Mouse (Mus musculus): ENCODE measurements around the gene Gm8126. TPM values are rescaled to one million over a fixed set of nuclear protein-coding genes. Genes with fewer than 3 reads are reported as not detected.
"Not testable (repeated sequence)": the region's sequence is repeated elsewhere in the genome, so short reads cannot be mapped to it uniquely, and the experiment has no call there.

Gene Gm8126
- total RNA-seq (2015): not detected in 2 replicates
- not detected in 2 replicates for total RNA-seq (2017)

DNA sequence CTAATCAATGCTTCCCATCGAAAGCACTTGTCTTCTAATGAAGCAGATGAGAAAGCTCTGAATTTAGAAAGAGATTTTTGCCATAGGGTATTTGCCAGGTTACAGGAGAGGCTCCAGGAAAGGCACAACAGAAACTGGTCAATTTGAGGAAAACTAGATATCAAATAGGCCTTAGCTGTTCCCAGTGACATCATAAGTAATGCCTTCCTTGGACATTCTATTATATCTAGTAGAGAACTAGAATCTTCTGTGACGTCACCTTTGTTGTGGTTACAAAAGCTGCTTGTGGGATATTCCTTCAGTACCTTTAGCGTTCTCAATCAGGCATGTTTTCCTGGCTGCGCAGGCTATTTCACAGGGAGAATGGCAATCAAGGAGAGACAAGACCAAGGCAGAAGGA lies at the start of gene Gm8126:
Gene Gm8126, plus strand, starts transcription at position 301 of the 400 bp plus-strand sequence.
- ATAC-seq (ENCODE audit: poor library complexity, severe bottlenecking): not testable (repeated sequence)

DNA sequence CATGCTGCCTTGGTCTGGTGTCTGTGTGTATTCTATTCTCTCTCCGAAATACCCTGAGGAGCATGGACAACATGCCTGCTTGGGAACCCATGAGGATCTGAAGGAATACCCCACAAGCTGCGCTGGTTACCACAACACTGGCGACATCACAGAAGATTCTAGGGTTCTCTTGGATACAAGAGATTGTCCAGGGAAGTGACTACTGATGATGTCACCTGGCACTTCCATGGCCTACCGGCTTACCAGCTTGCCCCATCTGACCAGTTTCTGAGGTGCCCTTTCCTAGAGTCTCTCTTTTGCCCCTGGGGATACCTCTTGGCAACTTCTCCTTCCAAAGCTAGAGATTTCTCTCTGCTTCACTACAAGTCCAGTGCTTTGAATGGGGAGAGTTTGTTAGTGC lies 23.2 kb upstream of the Gm8126 start, which contains the start of gene Gm8122:
Gene Gm8122, minus strand, starts transcription at position 101 of the 400 bp plus-strand sequence.
- not testable (repeated sequence) for ATAC-seq (ENCODE audit: poor library complexity, severe bottlenecking)

DNA sequence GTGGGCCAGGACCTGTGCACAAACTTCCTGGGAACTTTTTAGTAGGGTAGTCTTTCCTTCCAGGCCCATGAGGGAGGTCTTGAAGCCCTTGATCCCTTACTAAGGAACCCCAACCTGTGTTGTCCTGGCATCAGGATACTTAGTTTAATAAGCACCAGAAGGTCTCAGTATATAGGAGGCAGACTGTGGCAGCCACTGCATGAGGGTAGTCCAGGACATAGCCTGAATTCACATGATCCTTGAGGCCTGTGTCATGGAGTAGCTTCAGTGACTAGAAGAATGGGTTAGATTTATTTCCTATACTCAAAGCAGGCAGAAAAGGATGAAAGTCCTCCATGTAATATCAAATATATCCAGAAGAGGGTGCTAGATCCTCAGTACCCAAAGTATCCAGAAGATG lies 20.7 kb upstream of the Gm8126 start:
- ATAC-seq (ENCODE audit: poor library complexity, severe bottlenecking): not testable (repeated sequence)

GRCm38 (mm10) chr14:43249611-43250170 lies 8.8 kb upstream of the Gm8126 start:
- not testable (repeated sequence) for ATAC-seq (ENCODE audit: poor library complexity, severe bottlenecking)

DNA sequence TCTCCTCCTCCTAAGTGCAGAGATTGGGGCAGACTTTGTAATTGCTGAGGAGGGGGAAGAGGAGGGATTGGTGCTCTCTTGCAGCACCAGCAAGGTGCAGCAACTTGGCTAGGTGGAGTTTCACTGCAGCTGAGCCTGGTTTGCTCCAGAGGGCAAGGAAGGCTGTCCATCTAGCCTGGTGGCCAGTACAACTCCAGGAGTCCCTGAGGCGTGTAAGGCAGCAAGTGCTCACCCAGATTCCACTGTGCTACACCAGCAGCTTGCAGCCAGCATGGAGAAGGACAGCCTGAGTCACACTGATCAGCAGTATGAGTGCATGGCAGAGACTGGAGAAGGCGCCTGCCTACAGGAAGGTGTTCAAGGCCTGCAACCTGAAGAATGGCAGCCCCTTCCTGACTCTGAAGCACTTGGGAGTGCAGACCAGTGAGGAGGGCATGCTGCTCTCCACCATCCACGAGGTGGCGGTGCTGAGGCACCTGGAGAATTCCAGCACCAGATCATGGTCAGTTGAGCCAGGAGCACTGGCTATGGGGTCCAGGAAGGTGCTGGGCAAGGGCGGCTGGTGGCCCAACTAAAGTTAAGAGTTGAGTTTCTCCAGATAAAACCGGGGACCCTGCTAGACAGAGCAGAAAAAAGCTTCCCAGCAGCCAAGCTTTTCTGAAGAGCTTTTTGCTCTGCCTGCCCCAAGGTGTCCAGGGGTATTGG lies 7.7 kb upstream of the Gm8126 start:
- not testable (repeated sequence) for ATAC-seq (ENCODE audit: poor library complexity, severe bottlenecking)

DNA sequence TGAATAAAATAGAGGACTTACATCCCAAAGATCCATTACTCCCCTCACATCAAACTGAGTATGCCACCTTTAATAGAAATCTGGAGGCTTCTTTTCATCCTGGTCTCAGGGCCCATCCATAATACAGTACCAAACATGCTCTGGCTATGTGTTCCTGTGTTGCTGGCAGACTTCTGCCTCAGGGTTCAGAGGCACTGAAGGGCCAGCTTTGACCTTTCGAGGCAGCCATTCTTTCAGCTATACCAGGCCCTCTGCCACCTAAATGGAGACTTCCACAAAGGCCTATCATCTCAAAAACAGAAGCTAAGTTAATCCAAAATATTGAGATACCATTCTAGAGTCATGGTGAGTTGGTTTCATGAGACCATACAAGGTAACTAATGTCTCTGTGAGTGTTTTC lies 1.9 kb upstream of the Gm8126 start:
- not testable (repeated sequence) for ATAC-seq (ENCODE audit: poor library complexity, severe bottlenecking)

DNA sequence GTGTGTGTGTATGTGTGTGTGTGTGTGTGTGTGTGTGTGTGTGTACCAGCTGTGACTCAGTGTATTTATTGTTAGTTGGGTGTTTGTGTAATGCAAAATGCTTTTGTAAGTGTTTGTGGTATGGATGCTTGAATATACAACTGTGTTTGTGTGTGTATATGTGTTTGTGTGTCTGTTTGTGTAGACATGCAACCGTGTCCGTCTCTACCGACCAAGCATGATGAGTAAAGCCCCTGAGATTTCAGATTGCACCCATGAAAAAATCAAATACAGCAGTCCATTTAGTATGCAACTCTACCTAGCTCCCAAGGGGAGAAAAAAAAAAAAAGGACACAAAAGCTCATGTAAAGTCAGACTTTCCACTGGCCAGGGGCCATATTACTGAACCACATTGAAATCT lies 5.0 kb downstream of the Gm8126 start:
- ATAC-seq (ENCODE audit: poor library complexity, severe bottlenecking): not testable (repeated sequence)

DNA sequence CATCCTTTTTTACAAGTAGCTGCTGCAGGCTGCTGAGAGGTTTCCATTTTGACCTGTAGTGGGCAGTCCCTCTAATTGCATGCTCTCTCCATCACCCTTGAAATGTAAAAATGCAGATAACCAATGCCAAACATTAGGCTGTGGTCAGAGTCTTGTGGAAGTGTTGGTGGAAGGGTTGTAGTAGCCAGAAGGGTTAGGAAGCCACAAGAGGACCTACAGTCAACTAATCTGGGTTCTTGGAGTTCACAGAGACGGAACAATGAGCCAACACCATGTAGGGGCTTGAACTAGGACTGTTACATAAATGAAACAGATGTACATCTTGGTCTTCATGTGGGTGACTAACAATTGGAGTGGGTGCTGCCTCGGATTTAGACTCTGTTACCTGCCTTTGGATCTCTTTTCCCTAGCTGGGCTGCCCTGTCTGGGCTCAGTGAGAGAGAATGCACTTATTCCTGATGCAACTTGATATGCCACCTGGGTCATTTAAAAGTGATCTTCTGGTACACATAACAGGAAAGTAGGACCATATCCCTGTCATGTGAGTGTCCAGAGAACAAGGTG lies 10.2 kb downstream of the Gm8126 start:
- not testable (repeated sequence) for ATAC-seq (ENCODE audit: poor library complexity, severe bottlenecking)

DNA sequence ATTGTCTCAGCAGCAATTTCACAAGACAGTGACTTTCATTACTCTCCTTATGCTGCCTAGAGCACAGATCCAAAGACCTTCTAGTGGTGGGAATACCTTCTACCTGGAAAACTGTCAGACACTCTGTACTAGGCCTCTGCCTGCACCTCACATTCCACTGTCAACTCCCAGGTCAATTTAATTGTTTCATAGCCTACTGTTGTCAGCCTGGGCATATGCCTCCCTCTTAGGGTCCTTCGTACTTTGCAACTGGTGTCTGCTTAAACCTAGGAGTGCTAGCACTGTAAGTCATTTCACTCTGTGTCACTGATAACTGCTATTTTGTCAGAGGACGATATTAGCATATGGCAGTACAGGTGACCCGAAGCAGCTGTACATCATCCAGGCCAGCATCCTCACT lies 10.8 kb downstream of the Gm8126 start:
- ATAC-seq (ENCODE audit: poor library complexity, severe bottlenecking): not testable (repeated sequence)

- ATAC-seq (ENCODE audit: poor library complexity, severe bottlenecking): not testable (repeated sequence)
These were observed 14.7 kb downstream of the Gm8126 start for GRCm38 (mm10) chr14:43273161-43273560.

DNA sequence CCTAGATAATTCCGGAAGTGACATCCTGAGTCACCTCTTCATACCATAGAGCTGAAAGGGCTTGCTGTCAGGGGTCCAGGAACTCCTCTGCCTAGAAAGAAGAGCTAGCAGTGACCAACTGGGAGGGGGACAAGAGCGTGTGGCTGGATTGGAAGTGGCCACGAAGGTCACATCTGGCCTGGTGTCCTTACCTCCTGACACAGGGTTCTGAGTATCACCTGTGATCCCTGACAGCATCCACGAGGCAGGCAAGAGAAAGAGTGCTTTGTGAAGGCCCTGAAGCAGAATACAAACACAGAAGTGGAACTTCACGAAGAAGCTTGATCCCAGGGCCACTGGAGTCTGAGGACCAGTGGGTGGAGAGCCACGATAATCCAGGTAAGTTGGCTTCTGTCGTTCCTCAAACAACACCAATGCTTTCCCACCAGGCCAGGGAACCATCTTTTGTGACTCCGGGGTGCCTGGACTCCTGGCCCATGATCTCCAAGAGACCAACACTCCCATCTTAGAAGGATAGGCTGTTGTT lies 16.6 kb downstream of the Gm8126 start, which contains the start of gene Gm9732:
Gene Gm9732, plus strand, starts transcription at position 51 of the 526 bp plus-strand sequence.
- ATAC-seq (ENCODE audit: poor library complexity, severe bottlenecking): not testable (repeated sequence)

GRCm38 (mm10) chr14:43275752-43276151 lies 17.3 kb downstream of the Gm8126 start:
- ATAC-seq (ENCODE audit: poor library complexity, severe bottlenecking): not testable (repeated sequence)

DNA sequence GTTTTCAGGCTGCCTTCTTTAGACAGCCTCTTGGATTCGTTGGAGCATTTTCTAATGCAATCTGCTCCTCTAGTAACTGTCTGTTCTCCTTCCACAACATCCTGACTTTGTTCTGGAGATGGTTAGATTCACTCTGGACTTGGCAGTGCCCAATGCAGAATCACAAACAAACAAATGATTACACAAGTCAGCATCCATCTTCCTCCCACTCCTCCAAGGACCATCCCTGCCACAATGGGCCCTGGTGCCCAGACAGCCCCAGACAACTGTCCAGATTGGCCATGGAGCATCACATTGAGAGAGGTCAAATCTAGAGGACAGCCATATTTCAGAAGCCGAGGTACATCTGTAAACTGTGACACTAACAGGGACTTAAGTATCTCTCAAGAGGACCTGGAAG lies 19.0 kb downstream of the Gm8126 start:
- not testable (repeated sequence) for ATAC-seq (ENCODE audit: poor library complexity, severe bottlenecking)

- ATAC-seq (ENCODE audit: poor library complexity, severe bottlenecking): not testable (repeated sequence)
These were observed 19.7 kb downstream of the Gm8126 start for GRCm38 (mm10) chr14:43278146-43278545.

GRCm38 (mm10) chr14:43278681-43279080 lies 20.2 kb downstream of the Gm8126 start:
- ATAC-seq (ENCODE audit: poor library complexity, severe bottlenecking): not testable (repeated sequence)

DNA sequence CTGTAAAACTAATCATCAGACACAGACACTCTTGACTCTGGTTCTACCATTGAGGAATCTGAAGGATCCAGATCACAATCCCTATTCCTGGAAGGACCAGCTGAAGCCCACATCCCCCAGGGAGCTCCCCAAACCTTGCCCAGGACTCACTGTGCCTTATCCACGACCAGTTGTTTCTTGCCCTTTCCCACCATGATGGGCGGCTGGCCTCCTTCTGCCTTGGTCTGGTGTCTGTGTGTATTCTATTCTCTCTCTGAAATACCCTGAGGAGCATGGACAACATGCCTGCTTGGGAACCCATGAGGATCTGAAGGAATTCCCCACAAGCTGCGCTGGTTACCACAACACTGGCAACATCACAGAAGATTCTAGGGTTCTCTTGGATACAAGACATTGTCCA lies 35.1 kb downstream of the Gm8126 start, which contains the start of gene Gm8127:
Gene Gm8127, minus strand, starts transcription at position 330 of the 400 bp plus-strand sequence.
- ATAC-seq (ENCODE audit: poor library complexity, severe bottlenecking): not testable (repeated sequence)

Other genes starting within 250 kb of the Gm8126 start
- not detected in 2 replicates for gene Gm10376, start 243.0 kb upstream of the Gm8126 start, total RNA-seq (2015)
- gene Gm10376, start 243.0 kb upstream of the Gm8126 start, total RNA-seq (2017): not detected in 2 replicates
- not detected in 2 replicates for gene Gm8094, start 182.0 kb upstream of the Gm8126 start, total RNA-seq (2015)
- not detected in 2 replicates for gene Gm8094, start 182.0 kb upstream of the Gm8126 start, total RNA-seq (2017)
- not detected in 2 replicates for gene Gm8104, start 158.0 kb upstream of the Gm8126 start, total RNA-seq (2015)
- gene Gm8104, start 158.0 kb upstream of the Gm8126 start, total RNA-seq (2017): not detected in 2 replicates
- gene Gm7233, start 78.8 kb upstream of the Gm8126 start, total RNA-seq (2015): not detected in 2 replicates
- not detected in 2 replicates for gene Gm7233, start 78.8 kb upstream of the Gm8126 start, total RNA-seq (2017)
- not detected in 2 replicates for gene Gm8122, start 23.3 kb upstream of the Gm8126 start, total RNA-seq (2015)
- gene Gm8122, start 23.3 kb upstream of the Gm8126 start, total RNA-seq (2017): not detected in 2 replicates
- gene Gm9732, start 16.4 kb downstream of the Gm8126 start, total RNA-seq (2015): not detected in 2 replicates
- not detected in 2 replicates for gene Gm9732, start 16.4 kb downstream of the Gm8126 start, total RNA-seq (2017)
- gene Gm8127, start 35.2 kb downstream of the Gm8126 start, total RNA-seq (2015): not detected in 2 replicates
- not detected in 2 replicates for gene Gm8127, start 35.2 kb downstream of the Gm8126 start, total RNA-seq (2017)
- not detected in 2 replicates for gene 1700001F09Rik, start 89.2 kb downstream of the Gm8126 start, total RNA-seq (2015)
- gene 1700001F09Rik, start 89.2 kb downstream of the Gm8126 start, total RNA-seq (2017): not detected in 2 replicates
- gene Gm8138, start 157.7 kb downstream of the Gm8126 start, total RNA-seq (2015): not detected in 2 replicates
- not detected in 2 replicates for gene Gm8138, start 157.7 kb downstream of the Gm8126 start, total RNA-seq (2017)

All from megakaryocyte, adult 5-6 weeks (primary cell).